Mouse (Mus musculus) right cerebral cortex, adult 18-20 months (tissue): ENCODE results near the gene Pcgf5.

ENCODE experiments used
- DNase-seq: peaks from one replicate; pipeline ENCODE4 v3.0.0; 2022; ENCODE audit warnings: mixed read lengths

Pcgf5 gene

DNA sequence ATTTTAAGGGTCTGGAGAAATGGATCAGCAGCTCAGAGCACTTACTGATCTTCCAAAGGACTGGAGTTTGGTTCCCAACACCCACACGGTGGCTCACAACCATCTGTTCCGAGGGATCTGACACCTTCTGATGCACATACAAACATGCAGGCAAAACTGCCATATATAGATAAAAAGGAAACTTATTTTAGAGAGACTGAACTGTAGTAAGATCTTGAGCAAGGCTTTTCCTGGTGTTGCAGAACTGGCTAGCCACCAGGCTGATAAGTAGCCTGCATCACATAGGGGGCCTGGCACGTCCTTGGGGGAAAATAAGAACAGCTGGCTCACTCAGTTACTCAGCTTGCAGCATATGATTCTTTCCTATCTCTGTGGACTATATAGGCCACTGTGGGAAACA is 147.4 kb downstream of the Pcgf5 start:
- DNase-seq = peak; percentile 69

DNA sequence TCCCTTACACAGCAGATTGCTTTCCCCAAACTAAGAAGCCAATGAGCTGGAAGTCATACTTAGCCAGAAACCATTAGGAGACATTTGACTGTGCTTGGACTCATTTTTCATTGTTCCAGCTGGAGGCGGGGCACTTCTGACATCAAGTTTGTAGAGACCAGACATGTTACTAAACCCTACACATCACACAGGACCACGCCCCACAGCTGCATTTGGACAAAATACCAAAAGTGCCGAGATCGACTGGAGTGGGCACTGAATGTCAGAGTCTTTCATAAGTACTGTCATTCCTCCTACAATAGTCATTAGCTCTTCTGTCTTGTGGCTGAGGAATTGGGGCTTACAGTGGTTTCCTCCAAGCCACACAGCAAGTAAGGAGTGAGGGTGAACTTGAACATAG is 148.4 kb downstream of the Pcgf5 start:
- DNase-seq = no peak

DNA sequence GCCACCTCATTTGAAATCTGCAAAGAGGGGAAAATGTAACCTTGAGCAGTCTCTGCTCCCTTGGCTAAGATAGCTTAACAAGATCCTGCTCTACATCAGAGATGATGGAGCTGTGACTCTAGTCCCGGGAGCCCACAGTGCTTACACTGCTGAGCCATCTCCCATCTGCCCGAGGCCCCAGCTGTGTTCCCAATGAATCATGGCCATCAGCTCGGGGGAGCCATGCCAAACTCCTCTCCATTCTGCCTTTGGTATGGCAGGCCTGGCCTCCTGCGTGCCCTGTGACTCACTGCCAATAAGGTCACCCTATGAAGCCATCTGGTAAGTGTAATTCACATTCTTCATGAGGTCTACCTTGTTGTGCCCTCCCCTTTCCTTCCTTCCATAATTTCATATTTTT is 149.0 kb downstream of the Pcgf5 start:
- peak; percentile 23 for DNase-seq

DNA sequence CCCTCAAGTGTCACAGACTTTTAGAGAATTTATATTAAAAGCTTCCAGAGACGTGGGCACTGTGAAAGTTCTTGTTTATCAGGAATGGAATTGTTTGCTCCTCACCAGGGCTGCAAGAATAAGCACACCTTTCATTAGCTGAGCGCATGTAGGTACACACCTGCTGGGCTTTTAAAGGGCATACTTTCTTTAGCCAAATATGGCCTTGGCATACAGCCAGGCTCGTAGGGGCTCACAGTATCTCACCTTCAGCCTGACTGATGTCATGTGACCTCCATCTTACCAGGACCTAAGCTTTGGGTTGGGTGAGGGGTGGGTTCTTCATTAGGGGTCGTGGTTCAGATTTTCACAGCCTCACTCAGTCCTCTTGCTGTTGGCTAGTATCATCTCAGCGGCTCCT is 149.6 kb downstream of the Pcgf5 start:
- DNase-seq = no peak

DNA sequence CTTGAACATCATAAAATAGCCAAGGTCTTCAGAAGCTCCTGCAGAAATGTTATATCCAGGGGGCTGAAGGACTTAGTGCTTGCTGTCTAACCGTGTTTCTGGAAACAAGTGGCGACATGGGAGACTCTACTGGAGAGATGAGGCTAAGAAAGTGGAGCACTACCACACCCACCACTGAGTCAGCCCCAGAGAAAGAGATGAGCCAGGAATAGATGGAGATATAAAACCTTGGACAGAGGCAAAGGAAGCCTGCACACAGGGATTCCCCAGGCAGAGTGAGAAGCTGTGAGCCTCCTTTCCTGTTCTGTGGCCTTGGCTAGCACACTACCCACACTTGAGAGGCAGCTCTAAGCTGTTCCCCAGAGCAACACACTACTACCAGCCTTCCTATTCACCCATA is 156.6 kb downstream of the Pcgf5 start:
- peak; percentile 50 for DNase-seq
